Mouse (Mus musculus): ENCODE measurements around the gene Tmem141. TPM values are rescaled to one million over a fixed set of nuclear protein-coding genes. Genes with fewer than 3 reads are reported as not detected.
A peak's percentile ranks its signal among the peaks of the same experiment; 100 is the strongest.

Tmem141 gene
- polyA plus RNA-seq, 1 experiment from 2014 or later, result 20.4 TPM

- no peak overlapping the region for H3K4me3 ChIP-seq
- WGBS, result 13% methylated on average over 6 of the region's 6 CpGs
- H3K4me1 ChIP-seq, result no peaks in the 10 kb centered on the region
- no peak overlapping the region for H3K27ac ChIP-seq (replicated peaks)
- H3K9me3 ChIP-seq, result no peaks in the 10 kb centered on the region
- H3K27me3 ChIP-seq (replicated peaks), result no peaks in the 10 kb centered on the region
- no peak for ATAC-seq (ENCODE audit: extremely low read depth, insufficient number of reproducible peaks, low FRiP score, low TSS enrichment)
- H3K9ac ChIP-seq, result no peak overlapping the region
- no peaks in the 10 kb centered on the region for H3K36me3 ChIP-seq
- no peak overlapping the region for H3K4me2 ChIP-seq
Observed at GRCm38 (mm10) chr2:25639890-25640289, 18.1 kb upstream of the Tmem141 start.

GRCm38 (mm10) chr2:25634046-25634445 is 12.2 kb upstream of the Tmem141 start:
- no peak for ATAC-seq (ENCODE audit: extremely low read depth, insufficient number of reproducible peaks, low FRiP score, low TSS enrichment)
- Histone ChIP-seq H3K4me2 (no peak overlapping the region), H3K27me3 (replicated peaks) (peaks cover 3% of the 10 kb centered on the region; the same call in 1 of the 2 replicates), H3K36me3 (no peaks in the 10 kb centered on the region), H3K9me3 (no peaks in the 10 kb centered on the region), H3K4me3 (no peak overlapping the region), H3K9ac (no peak overlapping the region), H3K27ac (replicated peaks) (no peak overlapping the region), H3K4me1 (no peaks in the 10 kb centered on the region)
- 34% methylated on average over 1 of the region's 1 CpGs for WGBS

- WGBS, result 69% methylated on average over 3 of the region's 3 CpGs
- H3K9ac ChIP-seq, result no peak overlapping the region
- no peak for ATAC-seq (ENCODE audit: extremely low read depth, insufficient number of reproducible peaks, low FRiP score, low TSS enrichment)
- no peak overlapping the region for H3K4me3 ChIP-seq
- H3K4me1 ChIP-seq, result no peaks in the 10 kb centered on the region
- no peak overlapping the region for H3K4me2 ChIP-seq
- no peak overlapping the region for H3K27ac ChIP-seq (replicated peaks)
- H3K9me3 ChIP-seq, result no peaks in the 10 kb centered on the region
- no peaks in the 10 kb centered on the region for H3K36me3 ChIP-seq
- peaks cover 3% of the 10 kb centered on the region; the same call in 1 of the 2 replicates for H3K27me3 ChIP-seq (replicated peaks)
Observed at GRCm38 (mm10) chr2:25633616-25634015, 11.8 kb upstream of the Tmem141 start.

- no peak overlapping the region for H3K4me2 ChIP-seq
- no peak overlapping the region for H3K9ac ChIP-seq
- no peaks in the 10 kb centered on the region for H3K4me1 ChIP-seq
- 48% methylated on average over 4 of the region's 4 CpGs for WGBS
- H3K4me3 ChIP-seq, result no peak overlapping the region
- H3K27me3 ChIP-seq (replicated peaks), result peaks cover 9% of the 10 kb centered on the region; the same call in 1 of the 2 replicates
- no peaks in the 10 kb centered on the region for H3K9me3 ChIP-seq
- H3K36me3 ChIP-seq, result no peaks in the 10 kb centered on the region
- no peak for ATAC-seq (ENCODE audit: extremely low read depth, insufficient number of reproducible peaks, low FRiP score, low TSS enrichment)
- no peak overlapping the region for H3K27ac ChIP-seq (replicated peaks)
Observed at GRCm38 (mm10) chr2:25628738-25629137, 6.9 kb upstream of the Tmem141 start.

- WGBS, result 70% methylated on average over 6 of the region's 6 CpGs
- no peak within 1 kb of the TSS for H3K27ac ChIP-seq (replicated peaks)
- no peaks in the 10 kb centered on the region for H3K4me1 ChIP-seq
- no peaks in the 10 kb centered on the region for H3K36me3 ChIP-seq
- H3K4me3 ChIP-seq, result no peak within 1 kb of the TSS
- no peak within 1 kb of the TSS for H3K9ac ChIP-seq
- no peaks in the 10 kb centered on the region for H3K9me3 ChIP-seq
- H3K4me2 ChIP-seq, result no peak within 1 kb of the TSS
- ATAC-seq (ENCODE audit: extremely low read depth, insufficient number of reproducible peaks, low FRiP score, low TSS enrichment), result no peak
- H3K27me3 ChIP-seq (replicated peaks), result peaks cover 9% of the 10 kb centered on the region; the same call in 1 of the 2 replicates
Observed at GRCm38 (mm10) chr2:25627811-25628210, 6.0 kb upstream of the Tmem141 start, which contains the start of gene Fcna. Gene Fcna, minus strand, starts transcription at chr2:25628030.

- no peak overlapping the region for H3K27ac ChIP-seq (replicated peaks)
- H3K4me3 ChIP-seq, result no peak overlapping the region
- 61% methylated on average over 5 of the region's 5 CpGs for WGBS
- H3K36me3 ChIP-seq, result no peaks in the 10 kb centered on the region
- H3K4me1 ChIP-seq, result peaks cover 13% of the 10 kb centered on the region
- no peak for ATAC-seq (ENCODE audit: extremely low read depth, insufficient number of reproducible peaks, low FRiP score, low TSS enrichment)
- H3K27me3 ChIP-seq (replicated peaks), result 0 out of 2 replicates have a peak, but pooled peaks cover 6% of the 10 kb centered on the region
- H3K4me2 ChIP-seq, result no peak overlapping the region
- H3K9ac ChIP-seq, result no peak overlapping the region
- no peaks in the 10 kb centered on the region for H3K9me3 ChIP-seq
Observed at GRCm38 (mm10) chr2:25625986-25626385, 4.2 kb upstream of the Tmem141 start.

- Histone ChIP-seq H3K27me3 (replicated peaks) (peaks cover 41% of the 10 kb centered on the region), H3K36me3 (no peaks in the 10 kb centered on the region), H3K4me2 (peak overlapping the region; percentile 75), H3K9ac (peak overlapping the region; percentile 71; the same call in 1 of the 2 replicates), H3K4me3 (no peak overlapping the region; the same call in 1 of the 2 replicates), H3K9me3 (no peaks in the 10 kb centered on the region), H3K27ac (replicated peaks) (no peak overlapping the region), H3K4me1 (peaks cover 21% of the 10 kb centered on the region)
- ATAC-seq (ENCODE audit: extremely low read depth, insufficient number of reproducible peaks, low FRiP score, low TSS enrichment), result no peak
- WGBS, result 76% methylated on average over 4 of the region's 4 CpGs
Observed at GRCm38 (mm10) chr2:25620852-25621228, 965 bp downstream of the Tmem141 start.

- peaks cover 23% of the 10 kb centered on the region for H3K4me1 ChIP-seq
- WGBS, result 67% methylated on average over 6 of the region's 6 CpGs
Observed at GRCm38 (mm10) chr2:25620386-25620785, 1.4 kb downstream of the Tmem141 start.

GRCm38 (mm10) chr2:25617578-25617977 is 4.2 kb downstream of the Tmem141 start, which contains the start of gene Ccdc183:
Gene Ccdc183, minus strand, starts transcription at chr2:25617678.
- no peak within 1 kb of the TSS for H3K4me3 ChIP-seq
- H3K27ac ChIP-seq (replicated peaks), result no peak within 1 kb of the TSS
- peaks cover 73% of the 10 kb centered on the region for H3K27me3 ChIP-seq (replicated peaks)
- no peaks in the 10 kb centered on the region for H3K9me3 ChIP-seq
- no peak within 1 kb of the TSS for H3K9ac ChIP-seq
- no peak for ATAC-seq (ENCODE audit: extremely low read depth, insufficient number of reproducible peaks, low FRiP score, low TSS enrichment)
- no peaks in the 10 kb centered on the region for H3K36me3 ChIP-seq
- 61% methylated on average over 3 of the region's 3 CpGs for WGBS
- H3K4me2 ChIP-seq, result peak within 1 kb of the TSS; percentile 42; the same call in 1 of the 2 replicates
- H3K4me1 ChIP-seq, result peaks cover 23% of the 10 kb centered on the region

More at GRCm38 (mm10) chr2:25620386-25620785, 1.4 kb downstream of the Tmem141 start:
- H3K4me2 ChIP-seq, result no peak overlapping the region
- H3K9ac ChIP-seq, result no peak overlapping the region; the same call in 1 of the 2 replicates
- no peak overlapping the region for H3K4me3 ChIP-seq
- H3K27me3 ChIP-seq (replicated peaks), result peaks cover 45% of the 10 kb centered on the region
- no peaks in the 10 kb centered on the region for H3K36me3 ChIP-seq
- no peaks in the 10 kb centered on the region for H3K9me3 ChIP-seq
- H3K27ac ChIP-seq (replicated peaks), result no peak overlapping the region
- no peak for ATAC-seq (ENCODE audit: extremely low read depth, insufficient number of reproducible peaks, low FRiP score, low TSS enrichment)

GRCm38 (mm10) chr2:25616398-25616797 is 5.4 kb downstream of the Tmem141 start:
- Histone ChIP-seq H3K27me3 (replicated peaks) (peaks cover 84% of the 10 kb centered on the region), H3K9ac (peak overlapping the region; percentile 15; the same call in 1 of the 2 replicates), H3K9me3 (no peaks in the 10 kb centered on the region), H3K4me1 (peaks cover 14% of the 10 kb centered on the region), H3K4me2 (peak overlapping the region; percentile 42), H3K4me3 (peak overlapping the region; percentile 13; the same call in 1 of the 2 replicates), H3K36me3 (no peaks in the 10 kb centered on the region), H3K27ac (replicated peaks) (no peak overlapping the region)
- WGBS, result 14% methylated on average over 22 of the region's 22 CpGs
- no peak for ATAC-seq (ENCODE audit: extremely low read depth, insufficient number of reproducible peaks, low FRiP score, low TSS enrichment)

- 72% methylated on average over 10 of the region's 10 CpGs for WGBS
- H3K27ac ChIP-seq (replicated peaks), result no peak overlapping the region
Observed at GRCm38 (mm10) chr2:25608671-25609070, 13.1 kb downstream of the Tmem141 start.

More at GRCm38 (mm10) chr2:25608671-25609070, 13.1 kb downstream of the Tmem141 start:
- Histone ChIP-seq H3K9ac (peak overlapping the region; percentile 100; the same call in 1 of the 2 replicates), H3K9me3 (no peaks in the 10 kb centered on the region), H3K27me3 (replicated peaks) (peaks cover 31% of the 10 kb centered on the region), H3K4me1 (peaks cover 24% of the 10 kb centered on the region), H3K4me3 (peak overlapping the region; percentile 100), H3K36me3 (peaks cover 9% of the 10 kb centered on the region; the same call in 1 of the 2 replicates), H3K4me2 (peak overlapping the region; percentile 78)
- no peak for ATAC-seq (ENCODE audit: extremely low read depth, insufficient number of reproducible peaks, low FRiP score, low TSS enrichment)

Measured in heart, embryonic 13.5 days (tissue).